Mouse (Mus musculus) brown adipose tissue, adult 24 weeks (tissue): Measurements from ENCODE around the gene Trim29. TPM values are rescaled to one million over a fixed set of nuclear protein-coding genes. Genes with fewer than 3 reads are reported as not detected.

ENCODE experiments used
- H3K27ac ChIP-seq: fragments of 200-500 bp; replicated peaks from 2 replicates; pipeline ENCODE4 v1.5.1; 2012; ENCODE audit warnings: low read depth, mild to moderate bottlenecking, low read length
- H3K4me1 ChIP-seq: fragments of 200-500 bp; 2 replicates; pipeline ENCODE4 v1.6.1; 2012; ENCODE audit warnings: low read length, mixed read lengths; ENCODE audit not compliant: control insufficient read depth, insufficient read depth, insufficient read length
- H3K4me3 ChIP-seq: fragments of 200-500 bp; 2 replicates; pipeline ENCODE4 v1.5.1; 2012; ENCODE audit warnings: low read depth, mild to moderate bottlenecking, low read length, moderate library complexity; ENCODE audit not compliant: insufficient read depth
- polyA plus RNA-seq: library from polyadenylated mRNA; stranded (reverse); fragments of >200 nt; gene quantifications from 2 replicates; pipeline ENCODE4 v1.2.4, GENCODE M21; 2012; ENCODE audit not compliant: missing spikeins, insufficient read depth, insufficient read length

The Trim29 gene
- polyA plus RNA-seq, result 0.52 TPM in 1 of 2 replicates, not detected in the other

DNA sequence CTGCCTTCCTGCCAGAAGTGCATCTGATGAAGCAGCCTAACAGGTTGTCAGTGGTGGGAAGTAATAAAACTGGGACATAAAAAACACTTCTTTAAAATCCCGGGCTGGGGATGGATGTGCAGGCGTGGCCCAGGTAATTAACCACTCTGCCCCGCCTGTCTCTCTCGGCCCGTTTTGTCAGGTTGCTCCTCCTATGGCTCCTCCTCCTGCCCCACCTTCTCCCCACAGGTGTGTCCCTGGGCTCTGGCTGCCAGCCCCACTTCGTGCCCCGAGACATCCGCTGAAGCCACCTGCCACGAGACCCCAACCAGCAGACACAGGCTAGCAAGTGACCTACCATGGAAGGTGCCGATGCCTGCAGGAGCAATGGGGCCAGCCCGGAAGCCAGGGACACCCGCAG lies at the start of gene Trim29:
Gene Trim29, plus strand, starts transcription at position 311 of the 400 bp plus-strand sequence.
- H3K4me1 ChIP-seq, result no peaks in the 10 kb centered on the region
- H3K4me3 ChIP-seq, result no peak within 1 kb of the TSS
- no peak within 1 kb of the TSS for H3K27ac ChIP-seq

- Histone ChIP-seq H3K27ac (no peak overlapping the region), H3K4me3 (no peak overlapping the region), H3K4me1 (peaks cover 17% of the 10 kb centered on the region)
These were observed 49.3 kb upstream of the Trim29 start for GRCm38 (mm10) chr9:43261124-43261907.

DNA sequence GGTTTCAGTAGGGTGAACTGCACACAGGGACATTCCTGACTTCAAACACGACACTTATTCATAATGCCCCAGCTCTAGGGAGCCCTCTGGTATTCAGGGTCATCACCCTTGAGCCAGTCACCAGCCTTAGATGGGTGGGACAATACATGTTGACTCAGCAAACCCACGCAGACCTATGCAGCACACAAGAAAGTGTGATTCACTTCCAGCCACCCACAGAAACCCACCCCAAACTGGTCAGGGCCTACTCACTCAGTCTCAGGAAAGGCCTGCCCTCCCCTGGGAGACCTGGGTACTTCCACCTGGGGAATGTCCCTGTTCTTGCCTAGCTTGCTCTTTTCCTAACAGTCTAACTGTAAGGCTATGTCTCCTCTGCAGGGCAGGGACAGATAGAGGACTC lies 48.7 kb upstream of the Trim29 start:
- H3K4me1 ChIP-seq, result peaks cover 14% of the 10 kb centered on the region
- no peak overlapping the region for H3K4me3 ChIP-seq
- H3K27ac ChIP-seq, result peak overlapping the region; percentile 24; the same call in 1 of the 2 replicates

GRCm38 (mm10) chr9:43262390-43262789 lies 48.3 kb upstream of the Trim29 start:
- Histone ChIP-seq H3K4me3 (no peak overlapping the region), H3K4me1 (peaks cover 14% of the 10 kb centered on the region), H3K27ac (peak overlapping the region; percentile 47)

- H3K27ac ChIP-seq, result peak overlapping the region; percentile 81
- no peak overlapping the region for H3K4me3 ChIP-seq
- H3K4me1 ChIP-seq, result peaks cover 14% of the 10 kb centered on the region
These were observed 47.7 kb upstream of the Trim29 start for GRCm38 (mm10) chr9:43262811-43263550.

DNA sequence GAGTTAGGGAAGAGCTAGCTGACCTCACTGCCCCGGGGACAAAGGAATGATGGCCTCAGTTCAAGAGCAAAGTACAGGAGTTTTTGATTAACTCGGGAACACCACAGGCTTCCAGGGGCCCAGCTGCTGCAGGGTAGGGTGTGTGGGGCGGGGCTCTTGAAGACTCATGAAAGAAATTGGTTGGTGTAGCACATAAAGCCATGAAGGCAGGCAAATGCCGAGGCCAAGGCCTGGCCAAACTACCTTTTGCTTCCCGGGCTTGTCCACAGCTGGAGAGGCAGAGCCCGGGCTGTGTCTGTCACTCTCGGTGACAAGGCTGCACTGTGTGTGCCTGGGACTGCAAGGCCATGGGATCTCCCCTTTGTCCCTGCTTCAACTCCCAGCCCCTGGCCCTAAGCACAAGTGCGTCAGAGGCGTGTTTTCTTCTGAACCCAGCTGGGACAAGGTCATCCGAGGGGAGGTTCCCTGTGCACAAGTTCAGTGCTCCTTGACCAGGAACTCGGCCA lies 46.6 kb upstream of the Trim29 start:
- peak overlapping the region; percentile 81 for H3K27ac ChIP-seq
- peaks cover 14% of the 10 kb centered on the region for H3K4me1 ChIP-seq
- no peak overlapping the region for H3K4me3 ChIP-seq

- H3K4me1 ChIP-seq, result peaks cover 14% of the 10 kb centered on the region
- H3K27ac ChIP-seq, result peak overlapping the region; percentile 64
- H3K4me3 ChIP-seq, result no peak overlapping the region
These were observed 45.5 kb upstream of the Trim29 start for GRCm38 (mm10) chr9:43265194-43265593.

GRCm38 (mm10) chr9:43267357-43267756 lies 43.3 kb upstream of the Trim29 start:
- Histone ChIP-seq H3K27ac (no peak overlapping the region), H3K4me3 (no peak overlapping the region), H3K4me1 (peaks cover 10% of the 10 kb centered on the region)

DNA sequence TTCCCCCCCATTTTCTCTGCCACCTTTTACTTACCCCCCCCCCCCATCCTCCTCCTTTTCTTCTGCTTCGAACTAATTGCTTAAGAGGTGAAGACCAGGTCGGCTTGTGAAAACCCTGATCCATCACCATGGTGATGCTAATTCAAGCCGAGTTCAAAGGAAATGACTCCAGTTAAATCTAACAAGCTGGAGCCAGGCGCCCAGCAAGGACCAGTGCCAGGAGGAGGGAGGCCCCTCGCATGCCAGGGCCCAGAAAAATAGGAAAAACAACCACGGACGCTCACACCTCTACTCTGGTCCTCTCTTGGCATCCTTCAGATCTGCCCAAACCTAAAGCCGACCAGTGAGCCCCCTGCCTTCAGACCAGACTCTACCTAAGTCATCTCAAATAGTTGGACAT lies 41.5 kb upstream of the Trim29 start:
- Histone ChIP-seq H3K4me3 (no peak overlapping the region), H3K27ac (no peak overlapping the region)

DNA sequence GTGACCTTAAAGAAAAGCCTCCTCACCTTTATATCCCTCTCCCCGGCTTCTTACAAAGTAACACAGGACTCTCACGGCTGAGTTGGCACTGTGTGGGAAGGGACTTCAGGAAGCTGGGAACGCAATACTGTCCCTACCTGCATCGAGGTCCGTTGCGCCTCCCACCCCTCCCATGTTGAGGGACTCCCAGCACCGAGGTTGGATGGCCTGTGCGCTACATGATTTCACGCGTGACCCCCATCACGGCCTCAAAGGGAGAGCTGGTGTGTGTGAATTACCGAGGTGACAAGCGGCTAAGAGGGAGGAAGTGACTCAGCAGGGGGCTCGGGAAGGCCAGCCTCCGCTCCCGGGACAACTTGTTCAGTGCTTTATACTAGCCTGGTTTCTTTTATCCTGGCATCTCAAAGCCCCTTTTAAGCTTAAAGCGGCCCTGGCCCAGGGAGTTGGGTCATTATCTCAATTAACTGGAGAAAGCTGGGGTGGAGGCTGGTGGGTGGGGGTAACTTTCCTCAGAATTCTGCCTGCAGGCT lies 39.9 kb upstream of the Trim29 start:
- no peak overlapping the region; the same call in 1 of the 2 replicates for H3K27ac ChIP-seq
- no peaks in the 10 kb centered on the region for H3K4me1 ChIP-seq
- H3K4me3 ChIP-seq, result 0 out of 2 replicates have a peak overlapping the region, but pooled peaks have one; percentile 18

More for the DNA sequence above, 41.5 kb upstream of the Trim29 start:
- peaks cover 2% of the 10 kb centered on the region for H3K4me1 ChIP-seq

GRCm38 (mm10) chr9:43271761-43272518 lies 38.7 kb upstream of the Trim29 start:
- H3K27ac ChIP-seq, result no peak overlapping the region
- no peak overlapping the region for H3K4me3 ChIP-seq
- no peaks in the 10 kb centered on the region for H3K4me1 ChIP-seq

DNA sequence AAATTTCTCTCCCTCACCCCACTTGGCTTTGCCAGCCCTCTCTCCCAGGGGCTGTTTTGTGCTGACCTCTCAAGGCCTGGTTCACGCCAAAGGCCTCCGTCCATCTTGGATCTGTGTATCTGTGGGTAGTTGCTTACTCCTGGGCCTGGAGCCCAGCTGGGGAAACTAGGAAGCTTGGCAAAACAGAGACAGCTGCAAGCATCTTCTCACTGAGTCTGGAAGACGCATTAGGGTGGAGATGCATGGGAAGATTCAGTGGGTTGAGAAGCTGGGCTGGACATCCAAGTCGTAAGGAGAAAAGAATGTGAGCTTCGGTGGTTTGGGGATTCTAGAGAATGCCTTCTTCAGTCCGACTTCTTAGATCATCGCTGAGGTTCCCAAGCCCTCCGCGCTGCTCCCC lies 36.9 kb upstream of the Trim29 start:
- peak overlapping the region; percentile 28; the same call in 1 of the 2 replicates for H3K27ac ChIP-seq
- no peaks in the 10 kb centered on the region for H3K4me1 ChIP-seq
- no peak overlapping the region for H3K4me3 ChIP-seq

- H3K4me3 ChIP-seq, result no peak overlapping the region
- no peaks in the 10 kb centered on the region for H3K4me1 ChIP-seq
- H3K27ac ChIP-seq, result no peak overlapping the region
These were observed 26.4 kb upstream of the Trim29 start for GRCm38 (mm10) chr9:43284284-43284683.

- Histone ChIP-seq H3K27ac (no peak overlapping the region), H3K4me1 (no peaks in the 10 kb centered on the region), H3K4me3 (no peak overlapping the region)
These were observed 25.4 kb upstream of the Trim29 start for GRCm38 (mm10) chr9:43285281-43285680.
